Mouse (Mus musculus) megakaryocyte, embryonic 14.5 days (primary cell): ENCODE measurements around the gene Stub1.

Experiments
- FLI1 ChIP-seq: IDR thresholded peaks from 2 replicates; pipeline ENCODE4 v1.6.1; 2012; ENCODE audit warnings: low read length, inconsistent platforms, mixed read lengths
- GATA1 ChIP-seq: IDR thresholded peaks from 3 replicates; pipeline ENCODE4 v1.6.1; 2012; ENCODE audit warnings: mixed read lengths, low read length, inconsistent platforms, borderline replicate concordance

GRCm38 (mm10) chr17:25791320-25791842 lies 41.8 kb downstream of the Stub1 start:
- TF ChIP-seq GATA1, result no peak
- no peak for TF ChIP-seq FLI1
